Mouse (Mus musculus) neutrophil, adult 5-6 weeks (primary cell): Measurements from ENCODE around the gene Armh3. TPM values are rescaled to one million over a fixed set of nuclear protein-coding genes. Genes with fewer than 3 reads are reported as not detected.
"Not testable (repeated sequence)": the region's sequence is repeated elsewhere in the genome, so short reads cannot be mapped to it uniquely, and the experiment has no call there.

Experiments
- ATAC-seq: fragments of 151-379, 151-347 bp; 2 replicates; pipeline ENCODE4 v1.8.0; 2017; ENCODE audit warnings: mild to moderate bottlenecking, moderate TSS enrichment; ENCODE audit not compliant: insufficient number of reproducible peaks, poor library complexity, low FRiP score, severe bottlenecking; ENCODE audit errors: extremely low read depth
- total RNA-seq: library from RNA; stranded (forward); fragments of 200-1000 nt; gene quantifications from 2 replicates; pipeline ENCODE4 v1.2.3, GENCODE M21; 2017

Gene Armh3
- total RNA-seq, 1 experiment from 2014 or later: 9.0 TPM

GRCm38 (mm10) chr19:45998694-45999217, 468 bp upstream of the Armh3 start:
- ATAC-seq: no peak

DNA sequence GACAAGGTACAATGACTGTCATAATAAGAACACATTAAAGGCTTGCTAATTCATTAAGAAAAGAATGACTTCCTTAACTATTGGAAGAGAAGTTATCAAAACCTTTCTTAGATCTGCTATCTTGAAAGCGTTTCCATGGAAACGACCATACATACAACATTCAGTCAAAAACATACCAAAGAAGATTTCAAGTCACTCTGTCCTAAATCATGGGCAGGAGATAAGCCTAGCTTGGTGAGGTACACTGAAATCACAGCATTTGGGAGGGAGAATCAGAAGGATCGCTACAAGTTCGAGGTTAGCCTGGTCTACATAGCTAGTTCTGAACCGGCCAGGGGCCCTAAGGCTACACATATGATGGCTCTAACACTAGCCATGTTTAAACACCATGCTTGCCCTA, 923 bp downstream of the Armh3 start:
- ATAC-seq: no peak

DNA sequence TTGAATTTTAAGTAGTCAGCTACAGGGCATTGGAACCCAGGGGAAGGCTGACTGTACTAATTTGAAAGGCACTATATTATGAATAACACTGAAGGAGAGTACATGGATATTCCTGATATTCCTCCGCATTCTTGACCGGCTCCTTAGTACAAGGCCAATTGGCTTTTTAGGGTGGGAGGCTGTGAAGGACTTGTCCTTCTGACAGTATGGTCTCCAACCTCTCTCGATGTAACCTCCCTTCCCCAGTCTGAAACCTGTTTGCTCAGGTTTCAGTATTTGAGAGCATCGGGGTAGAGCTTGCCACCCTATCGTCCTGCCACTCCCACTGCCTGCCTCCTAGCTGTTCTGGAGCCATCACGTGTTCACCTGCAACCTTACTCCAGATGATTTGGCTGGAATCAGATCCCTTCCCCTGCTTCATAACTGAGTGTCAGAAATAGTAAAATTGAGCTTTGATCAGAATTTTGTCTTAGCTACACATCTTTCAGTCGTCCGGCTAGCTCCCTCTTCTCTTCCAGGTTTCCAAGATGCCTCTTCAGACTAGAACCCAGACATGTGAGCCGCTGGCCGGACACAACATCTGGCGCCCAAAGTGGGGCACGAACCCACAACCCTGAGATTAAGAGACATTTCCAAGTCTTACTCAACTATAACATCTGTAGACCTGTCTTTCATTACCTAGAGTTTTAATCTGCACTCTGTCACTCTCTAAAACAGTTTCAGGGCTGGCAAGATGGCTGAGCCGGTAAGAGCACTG, 4.1 kb downstream of the Armh3 start:
- ATAC-seq: no peak

- ATAC-seq: not testable (repeated sequence)
Observed at GRCm38 (mm10) chr19:45993441-45993840, 4.8 kb downstream of the Armh3 start.

DNA sequence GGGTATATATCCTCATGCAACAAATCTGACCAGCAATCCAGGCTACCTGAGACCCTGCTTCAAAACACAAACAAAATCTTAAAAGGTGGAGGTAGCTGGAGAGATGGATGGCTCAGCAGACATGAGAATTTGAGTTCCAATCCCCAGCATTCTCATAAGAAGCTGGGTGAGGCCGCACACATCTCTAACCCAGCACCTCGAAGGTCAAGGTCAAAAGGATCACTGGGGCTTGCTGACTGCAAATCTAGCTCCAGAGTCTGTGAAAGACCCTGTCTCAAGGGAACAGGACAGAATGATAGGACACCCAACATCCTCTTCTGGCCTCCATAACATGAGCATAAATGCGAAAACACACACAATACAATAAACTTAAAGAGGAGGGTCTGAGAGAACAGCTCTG, 7.1 kb downstream of the Armh3 start:
- ATAC-seq: no peak

GRCm38 (mm10) chr19:45988238-45988637, 10.1 kb downstream of the Armh3 start:
- ATAC-seq: no peak

DNA sequence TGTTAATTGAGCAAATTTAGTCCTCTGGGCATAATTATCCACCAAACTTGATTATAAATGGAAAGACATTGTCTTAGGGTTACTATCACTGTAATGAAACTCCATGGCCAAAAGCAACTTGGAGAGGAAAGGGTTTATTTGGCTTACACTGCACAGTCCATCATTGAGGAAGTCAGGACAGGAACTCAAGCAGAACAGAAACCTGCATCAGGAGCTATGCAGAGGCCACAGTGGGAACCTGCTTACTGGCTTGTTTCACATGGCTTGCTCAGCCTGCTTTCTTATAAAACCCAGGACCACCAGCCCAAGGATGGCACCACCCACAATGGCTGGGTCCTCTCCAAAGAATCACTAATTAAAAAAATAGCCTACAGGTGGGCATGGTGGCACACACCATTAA, 13.9 kb downstream of the Armh3 start:
- ATAC-seq: no peak

DNA sequence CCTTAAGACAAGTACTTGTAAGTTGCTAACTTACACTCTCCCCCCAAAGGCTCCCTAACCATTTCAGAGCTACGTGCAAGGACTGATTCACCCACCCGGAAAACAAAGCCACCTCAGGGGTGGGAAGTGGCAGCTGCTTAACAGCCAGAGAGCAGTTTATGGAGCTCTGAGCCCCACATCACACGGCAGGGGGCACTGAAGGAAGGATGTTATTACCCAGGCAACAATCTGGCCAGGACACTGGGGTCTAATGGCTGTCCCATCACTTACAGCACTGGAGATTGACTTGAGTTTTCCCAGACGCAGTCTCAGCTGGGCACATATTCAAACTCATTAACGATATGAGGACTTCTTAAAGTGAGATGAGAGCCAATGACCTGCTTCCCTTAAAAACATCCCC, 37.5 kb downstream of the Armh3 start:
- ATAC-seq: 0 out of 2 replicates have a peak, but pooled peaks have one; percentile 3

- ATAC-seq: no peak
Observed at GRCm38 (mm10) chr19:45956736-45957135, 41.6 kb downstream of the Armh3 start.

- 0 out of 2 replicates have a peak, but pooled peaks have one; percentile 41 for ATAC-seq
Observed at GRCm38 (mm10) chr19:45953286-45953685, 45.0 kb downstream of the Armh3 start.

GRCm38 (mm10) chr19:45949236-45949635, 49.1 kb downstream of the Armh3 start:
- no peak for ATAC-seq

GRCm38 (mm10) chr19:45947764-45948163, 50.5 kb downstream of the Armh3 start:
- ATAC-seq: no peak

DNA sequence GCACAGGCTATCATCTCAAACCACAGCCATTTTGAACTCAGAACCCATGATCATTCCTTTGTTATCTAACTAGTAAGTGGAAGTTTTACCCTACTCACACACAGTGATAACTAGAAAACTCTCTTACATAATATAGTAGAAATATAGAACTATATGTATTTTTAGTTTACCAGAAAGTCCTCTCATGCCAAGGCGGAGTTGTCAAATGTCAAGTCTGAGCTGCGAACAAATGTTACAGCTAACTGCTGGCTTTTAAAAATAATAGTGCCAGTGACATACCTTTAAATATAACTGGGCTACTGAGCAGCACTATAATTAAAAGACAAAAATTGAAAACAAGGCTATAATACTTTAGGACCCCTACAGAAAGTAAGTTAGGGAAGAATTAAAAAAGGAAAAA, 51.0 kb downstream of the Armh3 start:
- no peak for ATAC-seq

- ATAC-seq: no peak
Observed at GRCm38 (mm10) chr19:45946541-45946940, 51.7 kb downstream of the Armh3 start.

- no peak for ATAC-seq
Observed at GRCm38 (mm10) chr19:45945986-45946385, 52.3 kb downstream of the Armh3 start.

- no peak for ATAC-seq
Observed at GRCm38 (mm10) chr19:45943758-45944157, 54.5 kb downstream of the Armh3 start.

DNA sequence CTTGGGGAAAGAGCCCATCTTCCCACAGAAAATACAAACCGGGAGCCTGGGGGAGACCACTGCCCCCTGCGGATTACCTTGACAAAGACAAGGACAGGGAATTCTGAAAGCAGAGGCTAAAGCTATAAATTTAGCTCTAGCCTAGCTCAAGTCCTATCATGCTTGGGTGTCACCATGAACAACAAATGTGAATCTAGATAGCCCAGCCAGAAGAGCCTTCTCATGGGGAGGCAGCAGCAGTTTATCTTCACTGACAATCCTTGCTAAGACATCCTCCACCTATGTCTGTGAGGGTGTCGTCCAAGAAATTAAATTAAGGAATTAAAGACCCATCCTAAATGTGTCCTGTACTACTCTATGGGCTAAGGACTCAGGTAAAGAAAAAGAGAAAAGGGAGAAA, 60.2 kb downstream of the Armh3 start:
- no peak for ATAC-seq

- ATAC-seq: no peak
Observed at GRCm38 (mm10) chr19:45937530-45937929, 60.8 kb downstream of the Armh3 start.

DNA sequence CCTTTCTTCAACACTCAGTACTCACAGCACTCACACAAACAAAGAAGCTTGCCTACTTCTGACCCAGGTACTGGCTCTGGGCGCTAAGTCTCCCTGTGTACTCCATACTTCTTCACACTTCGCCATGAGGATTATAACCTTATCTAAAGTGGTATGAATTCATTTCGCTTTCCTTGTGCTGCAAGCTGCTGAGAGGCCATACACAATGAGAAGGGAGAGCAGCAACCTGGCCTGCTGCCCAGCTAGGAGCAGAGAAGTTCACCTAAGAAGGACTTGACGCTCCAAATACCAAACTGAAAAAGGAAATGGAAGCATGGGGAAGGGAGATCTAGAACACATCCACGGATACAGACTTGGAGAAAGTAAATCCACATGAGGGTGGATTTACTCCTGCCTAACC, 71.1 kb downstream of the Armh3 start:
- no peak for ATAC-seq

DNA sequence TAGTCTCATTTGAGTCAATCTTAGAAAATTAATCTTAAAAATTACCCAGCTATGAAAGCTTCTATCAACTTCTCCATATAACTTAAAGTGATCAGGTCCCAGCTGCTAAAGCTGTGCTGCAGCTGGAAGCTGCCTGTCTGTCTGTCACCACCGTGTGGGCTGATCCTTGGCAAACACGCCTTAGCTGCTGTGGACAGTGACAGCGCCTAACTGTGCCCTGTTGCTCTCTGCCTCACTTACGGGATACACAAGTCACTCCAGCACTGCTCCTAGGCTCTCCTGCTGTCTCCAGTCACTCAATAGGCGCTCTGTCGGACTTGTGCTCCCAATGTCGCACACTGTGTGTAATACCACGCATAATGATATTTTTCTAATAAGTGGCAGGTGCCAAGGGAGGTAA, 71.9 kb downstream of the Armh3 start:
- no peak for ATAC-seq
